Mouse (Mus musculus): ENCODE measurements around the gene Zbtb46.

DNA sequence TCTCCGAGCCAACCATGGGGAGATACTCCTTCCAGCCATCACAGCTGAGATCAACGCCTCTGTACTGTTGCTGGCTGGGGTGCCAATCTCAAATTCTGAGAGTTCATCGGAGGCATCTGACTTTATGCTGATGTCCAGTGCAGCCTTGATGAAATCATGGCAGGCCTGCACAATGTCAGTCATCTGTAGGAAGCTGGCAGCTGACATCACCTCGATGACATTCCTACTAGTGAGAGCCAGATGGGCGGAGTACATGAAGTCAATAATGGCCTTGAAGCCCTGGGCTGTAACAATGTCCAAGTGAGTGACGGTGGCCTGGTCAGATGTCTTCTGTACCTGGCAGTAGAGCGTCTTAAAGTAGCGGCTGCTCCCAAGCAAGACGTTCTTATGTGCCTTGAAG lies 35.4 kb downstream of the Zbtb46 start:
- TF ChIP-seq CTCF (IDR thresholded peaks at IDR 0.05; ENCODE audit: borderline replicate concordance, control insufficient read depth, extremely low read depth, insufficient read depth, low read length, poor library complexity) (no peak), POLR2A (IDR thresholded peaks at IDR 0.05; ENCODE audit: control insufficient read depth, extremely low read depth, insufficient read depth, low read length, poor library complexity) (no peak)

Data from thymus, adult 2 months (tissue).